Mouse (Mus musculus) brain, embryonic 18.5 days (tissue): Measurements from ENCODE around the gene Abcb7.
"Not testable (repeated sequence)": the region's sequence is repeated elsewhere in the genome, so short reads cannot be mapped to it uniquely, and the experiment has no call there.

ENCODE experiments used
- DNase-seq: peaks from one replicate; pipeline ENCODE4 v3.0.0-alpha.2; 2012; ENCODE audit warnings: low read depth, low spot score

Gene Abcb7

DNA sequence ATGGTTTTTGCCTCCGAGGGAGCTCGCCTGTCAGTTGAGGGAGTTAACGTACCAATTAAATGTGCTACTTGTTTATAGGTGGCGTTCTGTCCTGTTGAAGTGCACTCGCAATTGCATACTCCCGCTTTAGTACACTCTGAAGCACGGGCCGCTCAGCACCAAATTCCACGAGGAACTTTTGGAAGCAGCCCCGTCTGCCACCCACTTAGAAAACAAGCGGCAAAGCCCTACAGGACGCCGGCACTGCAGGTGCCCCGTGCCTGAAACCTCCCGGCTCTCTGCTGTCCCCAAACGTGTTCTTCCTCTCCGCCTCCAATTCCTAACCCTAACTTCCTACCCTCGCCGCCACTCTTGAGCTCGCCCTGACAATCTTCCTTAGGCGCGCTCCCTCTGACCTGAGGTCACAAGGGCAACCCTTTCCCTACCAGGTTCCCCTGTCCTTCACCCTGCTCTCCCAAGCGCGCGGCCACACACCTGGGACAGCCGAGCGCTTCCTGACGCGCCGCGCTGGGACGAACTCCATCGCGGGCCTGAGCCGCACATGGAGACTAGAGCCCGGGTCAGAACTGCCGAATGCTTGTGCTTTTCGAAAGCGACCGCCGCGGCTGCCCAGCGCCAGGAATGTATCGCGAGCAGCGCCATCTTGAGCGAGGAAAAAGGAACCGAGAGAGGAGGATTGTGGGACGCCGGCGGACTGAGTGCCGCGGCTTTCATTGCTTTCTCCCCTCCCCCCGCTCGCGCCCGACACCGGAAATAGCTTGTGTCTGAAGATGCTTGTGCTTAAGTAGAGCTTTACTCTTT, at the start of gene Abcb7:
TSS of gene Abcb7 (minus strand) at position 674 of the 801 bp plus-strand sequence.
- peak; percentile 72 for DNase-seq

DNA sequence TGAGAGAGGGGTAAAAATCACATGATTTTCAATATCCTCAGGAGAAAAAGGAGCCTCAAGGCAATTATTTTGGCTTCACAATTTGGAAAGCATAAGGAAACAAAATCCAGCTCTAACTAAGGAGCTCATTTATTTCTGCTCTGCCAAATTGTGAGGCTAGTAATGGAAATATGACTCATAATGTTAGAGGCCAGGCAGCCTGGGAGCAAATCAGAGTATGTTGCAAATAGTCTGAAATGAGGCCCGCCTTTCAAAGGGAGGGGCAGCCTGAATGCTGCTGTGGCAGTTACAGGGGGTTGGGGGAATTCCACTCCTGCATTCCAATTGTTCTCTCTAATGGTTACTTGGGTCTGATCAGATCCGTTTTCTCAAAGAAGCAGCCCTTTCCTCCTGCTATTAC, 48.1 kb upstream of the Abcb7 start:
- no peak for DNase-seq

DNA sequence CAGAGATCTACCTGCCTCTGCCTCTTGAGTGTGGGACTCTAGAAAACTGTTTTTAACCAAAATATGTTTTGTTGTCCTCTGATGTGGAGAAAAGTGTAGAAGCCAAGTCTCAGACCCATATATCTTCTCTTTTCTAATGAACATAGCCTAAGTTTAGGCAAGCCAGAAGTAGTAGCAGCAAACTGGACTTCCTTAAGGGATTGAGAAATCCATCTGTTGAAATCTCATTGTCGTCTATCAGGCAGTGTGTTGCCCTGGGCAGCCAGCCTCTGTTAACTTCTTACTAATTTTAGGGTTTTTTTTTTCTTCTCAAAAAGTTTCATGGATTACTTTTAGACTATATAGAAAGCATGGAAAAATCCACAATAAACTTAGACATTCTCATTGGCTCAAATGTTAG, 38.8 kb upstream of the Abcb7 start:
- DNase-seq = no peak

DNA sequence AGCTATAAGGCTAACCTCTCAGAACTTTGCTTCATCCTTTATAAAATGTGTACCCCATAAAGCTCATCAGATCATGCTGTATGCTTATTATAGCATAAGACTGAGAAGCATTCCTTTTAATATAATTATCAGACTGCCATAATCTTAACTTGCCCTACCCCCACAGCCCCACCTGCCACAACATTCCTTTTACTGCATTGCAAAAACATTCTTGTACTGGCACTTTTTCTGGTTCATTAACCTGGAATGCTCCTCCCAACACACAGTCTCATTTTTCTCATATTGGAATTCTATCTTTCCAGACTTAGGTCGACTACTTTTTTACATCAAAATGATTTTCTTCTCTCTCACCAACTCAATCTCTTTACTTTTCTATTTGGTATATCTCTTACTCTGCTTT, 19.8 kb upstream of the Abcb7 start:
- no peak for DNase-seq

DNA sequence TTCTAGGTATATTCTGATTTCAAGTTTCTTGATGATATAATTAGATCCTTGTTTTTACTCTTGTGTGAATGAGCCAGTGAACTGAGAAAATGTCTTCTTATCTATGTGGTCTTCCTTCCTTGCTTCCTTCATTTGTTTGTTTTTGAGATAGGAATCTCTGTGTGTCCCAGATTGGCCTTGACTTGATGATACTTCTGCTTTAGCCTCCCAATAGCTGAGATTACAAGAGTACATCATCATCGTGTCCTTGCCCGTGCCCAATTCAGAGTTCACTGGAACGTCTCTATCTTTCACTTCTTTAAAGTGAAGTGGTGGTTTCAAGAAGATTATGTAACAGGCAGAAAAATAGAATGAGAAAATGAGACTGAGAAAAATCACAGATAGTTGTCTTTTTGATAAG, 14.5 kb upstream of the Abcb7 start:
- no peak for DNase-seq

DNA sequence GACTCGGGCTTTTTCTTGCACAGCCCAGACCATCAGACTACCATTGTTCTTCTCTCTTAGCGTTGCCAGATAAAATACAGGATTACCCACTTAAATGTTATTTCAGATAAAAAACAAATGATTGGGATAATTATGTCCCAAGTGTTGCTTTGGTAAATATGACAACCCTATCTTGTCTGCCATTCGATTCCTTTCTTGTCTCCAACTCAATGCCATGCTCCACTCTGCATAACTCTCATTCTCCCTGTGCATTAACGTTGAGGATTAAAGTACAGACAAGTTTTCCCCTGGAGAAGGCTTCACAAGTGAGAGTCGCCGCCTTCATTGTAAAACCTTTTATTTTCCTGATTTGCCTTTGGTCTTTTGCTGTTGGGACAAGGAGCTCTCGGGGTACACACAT, 339 bp upstream of the Abcb7 start:
- DNase-seq = no peak

DNA sequence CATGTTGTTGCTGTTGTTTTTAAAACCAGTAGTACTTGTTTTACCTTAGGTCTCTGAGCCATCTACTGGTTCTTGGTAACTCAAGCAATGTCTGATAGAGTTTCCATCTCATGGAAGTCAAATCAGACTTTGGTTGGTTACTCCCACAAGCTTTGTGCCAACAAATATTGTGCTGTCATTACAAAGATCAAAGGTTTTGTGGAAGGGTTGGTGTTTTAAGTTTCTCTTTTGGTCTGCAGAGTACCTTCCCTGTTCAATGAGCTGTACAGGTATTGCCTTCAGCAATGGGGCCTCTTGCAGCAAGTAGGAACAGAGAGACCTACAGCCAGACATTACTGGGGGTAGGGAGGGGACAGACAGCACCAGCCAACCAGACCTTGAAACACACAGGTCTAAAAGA, 5.5 kb downstream of the Abcb7 start:
- no peak for DNase-seq

DNA sequence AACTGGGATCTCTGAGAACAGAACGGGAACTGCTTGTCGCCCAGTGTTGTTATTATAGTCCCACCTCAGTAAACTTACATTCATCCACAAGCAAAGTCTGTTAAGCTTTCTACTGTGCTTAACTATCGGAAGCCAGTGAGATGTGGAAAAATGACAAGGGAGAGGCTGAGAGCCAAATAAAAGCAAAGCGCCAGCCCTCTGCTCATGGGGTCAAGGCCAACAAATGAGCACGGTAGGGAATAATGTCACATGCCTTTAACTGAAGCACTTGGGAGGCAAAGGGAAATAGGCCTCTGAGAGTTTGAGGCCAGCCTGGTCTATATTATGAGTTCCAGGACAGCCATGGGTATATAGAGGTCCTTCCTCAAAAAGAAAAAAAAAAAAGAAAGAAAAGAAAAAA, 11.2 kb downstream of the Abcb7 start:
- no peak for DNase-seq

DNA sequence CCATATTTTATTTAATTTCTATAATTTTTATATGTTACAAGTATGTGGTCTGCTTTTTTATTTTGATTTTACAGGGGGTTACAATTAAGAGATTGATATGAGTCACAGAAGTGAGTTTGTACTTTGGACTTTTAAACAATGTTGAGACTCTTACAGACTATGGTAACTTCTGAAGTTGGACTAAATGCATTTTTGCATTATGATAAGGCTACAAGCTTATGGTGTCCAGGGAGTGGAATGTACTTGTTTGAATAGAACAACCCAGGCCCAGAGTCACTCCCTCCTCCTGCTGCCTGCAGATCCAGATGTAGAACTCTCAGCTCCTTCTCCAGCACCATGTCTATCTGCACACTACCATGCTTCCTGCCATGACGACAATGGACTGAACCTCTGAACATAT, 12.5 kb downstream of the Abcb7 start:
- no peak for DNase-seq

DNA sequence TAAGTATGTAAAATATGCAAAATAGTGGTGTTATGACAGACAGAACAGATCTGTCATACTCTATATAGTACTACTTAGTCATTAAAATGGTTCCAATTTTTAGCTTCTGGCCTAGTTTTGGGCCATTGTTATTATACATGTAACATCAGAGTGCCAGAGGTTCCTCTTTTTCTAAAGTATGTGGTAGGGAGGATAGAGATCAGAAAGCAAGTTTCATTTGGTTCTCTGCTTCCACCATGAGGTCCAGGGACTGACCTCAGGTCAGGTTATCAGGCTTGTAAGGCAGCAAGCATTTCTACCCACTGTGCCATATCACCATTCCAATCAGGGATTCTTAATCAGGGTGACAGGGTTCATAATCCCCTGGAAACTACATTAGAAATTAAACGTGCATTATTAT, 16.1 kb downstream of the Abcb7 start:
- DNase-seq = no peak

DNA sequence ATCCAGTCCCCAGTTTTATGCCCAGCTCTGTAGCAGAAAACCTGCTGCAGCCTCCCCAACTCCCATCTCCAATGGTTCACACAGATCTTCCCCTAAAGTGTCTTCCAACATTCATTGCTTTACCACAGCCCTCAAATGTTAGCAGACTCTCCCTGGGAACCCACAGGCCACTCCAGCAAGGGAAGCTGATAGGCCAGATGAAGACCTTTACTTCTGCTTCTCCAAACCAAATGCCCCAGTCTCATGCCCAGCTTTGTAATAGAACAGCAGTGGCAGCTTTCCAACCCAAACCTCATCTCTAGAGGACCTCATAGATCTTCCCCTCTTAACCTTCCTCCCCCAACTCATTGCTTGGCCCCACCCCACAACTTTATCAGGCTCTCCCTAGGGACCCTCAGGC, 54.0 kb downstream of the Abcb7 start:
- no peak for DNase-seq

DNA sequence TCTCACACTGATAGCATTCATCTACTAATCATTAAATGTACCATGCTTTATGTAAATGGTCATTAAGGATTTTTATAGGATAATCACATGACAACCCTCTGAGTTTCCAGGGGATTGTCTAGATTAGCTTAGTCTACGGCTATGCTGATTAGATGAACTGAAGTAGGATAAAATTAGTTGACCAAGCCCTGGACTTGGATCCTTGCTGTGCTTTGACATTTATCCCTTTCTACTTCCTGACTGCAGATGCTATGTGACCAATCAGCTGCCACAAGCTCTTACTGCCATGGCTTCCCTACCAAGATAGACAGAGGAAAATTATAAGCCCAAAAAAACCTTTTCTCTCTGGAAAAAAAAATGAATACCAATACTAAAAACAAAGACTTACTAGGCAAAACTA, 57.8 kb downstream of the Abcb7 start:
- DNase-seq = no peak

DNA sequence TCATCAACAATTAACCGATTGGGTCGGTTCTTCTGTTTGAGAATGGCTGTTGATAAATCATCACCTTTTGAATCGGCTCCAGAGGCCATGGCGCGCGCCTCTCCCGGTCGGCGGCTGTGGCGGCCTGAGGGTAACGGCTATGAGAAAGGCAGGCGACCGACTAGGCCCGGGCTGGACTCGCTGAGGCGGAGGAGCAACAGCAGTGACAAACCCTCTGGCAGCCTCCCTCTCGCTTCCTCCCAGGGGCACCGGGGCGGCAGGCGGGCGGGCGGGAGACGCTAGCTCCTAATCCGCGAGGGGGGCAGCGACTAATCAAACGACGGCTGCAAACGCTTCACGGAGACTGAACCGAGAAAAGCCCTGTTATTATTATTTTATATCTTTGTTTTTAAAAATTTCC, 65.5 kb downstream of the Abcb7 start:
- DNase-seq = not testable (repeated sequence)

DNA sequence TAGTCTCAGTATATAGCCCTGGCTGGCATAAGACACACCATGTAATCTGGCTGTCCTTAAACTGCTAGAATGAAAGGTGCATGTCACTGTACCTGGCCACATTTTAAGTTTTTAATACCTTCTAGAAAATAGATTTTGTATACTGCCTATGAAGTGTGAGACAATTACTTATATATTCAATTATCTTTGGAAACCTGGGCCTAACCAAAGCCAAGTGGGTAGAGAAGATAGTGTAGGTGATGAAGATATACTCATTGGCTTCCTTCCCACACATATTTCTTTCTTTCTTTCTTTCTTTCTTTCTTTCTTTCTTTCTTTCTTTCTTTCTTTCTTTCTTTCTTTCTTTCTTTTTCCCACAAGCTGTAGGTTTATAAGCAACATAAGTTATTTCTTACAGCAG, 121.9 kb downstream of the Abcb7 start:
- no peak for DNase-seq

DNA sequence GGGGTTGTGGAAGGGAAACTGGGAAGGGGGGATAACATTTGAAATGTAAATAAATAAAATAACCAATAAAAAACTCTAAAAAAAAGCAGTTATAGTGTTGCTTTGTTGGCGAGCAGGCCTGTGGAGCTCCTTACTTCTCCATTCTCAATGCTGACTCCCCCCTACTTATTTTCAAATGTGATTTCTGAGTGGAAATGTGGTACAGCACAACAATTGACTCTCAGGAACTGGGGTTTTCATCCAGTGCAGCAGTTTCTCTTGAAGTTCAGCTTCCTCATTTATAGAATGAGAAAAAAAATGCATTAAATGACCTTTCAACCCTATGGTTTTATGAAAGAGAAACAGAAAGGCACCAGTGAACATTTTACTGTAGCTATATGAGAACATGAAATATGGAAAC, 133.8 kb downstream of the Abcb7 start:
- no peak for DNase-seq

DNA sequence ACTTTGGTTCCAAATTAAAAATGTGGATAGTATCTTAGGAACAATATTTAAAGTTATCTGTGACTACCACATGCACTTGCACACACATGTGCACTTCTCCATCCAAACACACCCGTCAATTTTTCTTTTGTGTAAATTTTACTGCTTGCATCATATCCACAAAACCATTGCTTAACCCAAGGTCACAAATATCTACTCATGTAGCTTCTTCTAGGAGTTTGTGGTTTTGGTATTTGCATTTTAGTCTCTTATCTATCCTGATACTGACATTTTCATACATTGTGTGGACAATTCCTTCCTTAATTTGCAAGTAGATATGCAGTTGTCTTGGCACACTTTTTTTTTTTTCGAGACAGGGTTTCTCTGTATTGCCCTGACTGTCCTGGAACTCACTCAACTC, 149.3 kb downstream of the Abcb7 start:
- no peak for DNase-seq

DNA sequence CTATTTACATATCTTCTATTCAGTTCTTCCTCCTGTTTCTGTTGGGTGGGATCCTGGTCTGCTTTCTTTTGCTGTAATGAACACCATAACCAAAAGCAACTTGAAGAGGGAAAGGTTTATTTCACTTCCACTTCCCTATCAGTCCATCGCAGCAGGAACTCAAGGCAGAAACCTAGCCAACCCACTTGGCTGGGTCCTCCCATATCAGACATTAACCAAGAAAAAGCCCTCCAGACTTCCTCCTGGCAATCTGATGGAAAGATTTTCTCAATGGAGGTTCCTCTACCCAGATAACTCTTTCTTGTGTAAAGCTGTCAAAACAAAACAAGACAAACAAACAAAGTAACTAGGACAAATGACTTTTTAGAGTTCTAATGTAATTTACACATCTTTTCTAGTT, 151.2 kb downstream of the Abcb7 start:
- DNase-seq = no peak

DNA sequence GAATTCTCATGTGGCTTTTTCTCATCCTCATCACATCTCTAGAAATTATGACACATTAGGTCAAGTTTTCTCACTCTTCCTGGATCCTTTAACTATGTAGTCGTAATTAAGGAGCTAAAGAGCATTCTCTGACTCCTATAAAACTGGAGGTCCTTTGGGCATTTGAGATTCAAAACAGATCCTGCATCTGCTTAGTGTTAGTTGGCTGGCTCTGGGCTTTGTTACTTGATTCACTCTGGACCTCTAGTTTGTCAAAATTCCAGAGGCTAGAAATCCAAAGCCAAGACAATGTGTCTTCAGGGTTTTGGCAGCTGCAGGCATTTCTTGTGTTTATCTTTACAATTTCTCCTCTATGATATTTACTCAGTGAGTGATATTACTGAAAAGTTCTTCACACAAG, 157.1 kb downstream of the Abcb7 start:
- DNase-seq = no peak
